Mouse (Mus musculus): ENCODE data around the gene Olfr1313. TPM values are rescaled to one million over a fixed set of nuclear protein-coding genes. Genes with fewer than 3 reads are reported as not detected.
"Not testable (repeated sequence)": the region's sequence is repeated elsewhere in the genome, so short reads cannot be mapped to it uniquely, and the experiment has no call there.

Gene Olfr1313
- polyA plus RNA-seq (2014; fragmentation: Nextera tagmentation; extraction: Ambion mirVana): not detected in 2 replicates

- Histone ChIP-seq H3K36me3 (ENCODE audit: control insufficient read depth, insufficient read depth, low read length) (no peaks in the 10 kb centered on the region), H3K4me3 (ENCODE audit: low read depth, low read length) (no peak within 1 kb of the TSS), H3K4me1 (replicated peaks; ENCODE audit: control insufficient read depth, insufficient read depth, low read length) (no peaks in the 10 kb centered on the region), H3K27me3 (ENCODE audit: control insufficient read depth, insufficient read depth, low read length) (no peaks in the 10 kb centered on the region), H3K9ac (ENCODE audit: low read depth, low read length) (no peak within 1 kb of the TSS), H3K4me2 (replicated peaks; ENCODE audit: low read depth, low read length) (no peak within 1 kb of the TSS), H3K9me3 (ENCODE audit: control insufficient read depth, low read length) (no peaks in the 10 kb centered on the region), H3K27ac (ENCODE audit: low read depth, low read length) (no peak within 1 kb of the TSS)
- DNase-seq (ENCODE audit: low spot score): no peak
- ATAC-seq (ENCODE audit: low FRiP score): no peak
Observed at GRCm38 (mm10) chr2:112077743-112078142, at the start of gene Olfr1313. Gene Olfr1313, minus strand, starts transcription at chr2:112077843.

- 88% methylated on average over 1 of the region's 1 CpGs for WGBS
Observed at GRCm38 (mm10) chr2:112115340-112115739, 37.7 kb upstream of the Olfr1313 start, which contains the start of gene Olfr1315-ps1. Gene Olfr1315-ps1, minus strand, starts transcription at chr2:112115440.

DNA sequence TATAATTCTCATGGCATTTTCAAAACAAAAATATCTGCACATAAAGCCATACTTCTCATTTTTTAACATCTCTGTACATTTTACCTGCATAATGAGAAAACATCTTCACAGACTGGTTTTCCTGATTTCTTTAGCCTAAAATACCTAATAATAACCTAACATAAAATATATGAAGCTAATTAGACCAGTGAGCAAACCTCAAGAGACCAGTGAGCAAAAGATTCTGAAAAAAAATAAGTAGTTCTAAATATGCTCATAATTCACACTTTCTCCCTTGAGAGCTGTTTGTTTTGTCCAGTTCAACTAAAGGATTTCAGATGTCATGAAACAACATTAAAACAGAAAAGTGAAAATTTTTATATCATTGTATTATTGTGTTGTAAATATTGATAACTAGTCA is 19.0 kb upstream of the Olfr1313 start, which contains the start of gene Olfr1314:
Olfr1314 (minus strand) TSS at position 101 of the 400 bp plus-strand sequence.
- H3K4me3 ChIP-seq (ENCODE audit: low read depth, low read length): no peak within 1 kb of the TSS
- no peak within 1 kb of the TSS for H3K9ac ChIP-seq (ENCODE audit: low read depth, low read length)
- no peaks in the 10 kb centered on the region for H3K27me3 ChIP-seq (ENCODE audit: control insufficient read depth, insufficient read depth, low read length)
- no peaks in the 10 kb centered on the region for H3K9me3 ChIP-seq (ENCODE audit: control insufficient read depth, low read length)
- ATAC-seq (ENCODE audit: low FRiP score): no peak
- no peaks in the 10 kb centered on the region for H3K36me3 ChIP-seq (ENCODE audit: control insufficient read depth, insufficient read depth, low read length)
- H3K4me1 ChIP-seq (replicated peaks; ENCODE audit: control insufficient read depth, insufficient read depth, low read length): no peaks in the 10 kb centered on the region
- no peak within 1 kb of the TSS for H3K27ac ChIP-seq (ENCODE audit: low read depth, low read length)
- no peak for DNase-seq (ENCODE audit: low spot score)
- no peak within 1 kb of the TSS for H3K4me2 ChIP-seq (replicated peaks; ENCODE audit: low read depth, low read length)

More at GRCm38 (mm10) chr2:112115340-112115739, 37.7 kb upstream of the Olfr1313 start, which contains the start of gene Olfr1315-ps1:
- Histone ChIP-seq H3K4me1 (replicated peaks; ENCODE audit: control insufficient read depth, insufficient read depth, low read length) (no peaks in the 10 kb centered on the region), H3K36me3 (ENCODE audit: control insufficient read depth, insufficient read depth, low read length) (no peaks in the 10 kb centered on the region), H3K27me3 (ENCODE audit: control insufficient read depth, insufficient read depth, low read length) (no peaks in the 10 kb centered on the region), H3K4me3 (ENCODE audit: low read depth, low read length) (no peak within 1 kb of the TSS), H3K9ac (ENCODE audit: low read depth, low read length) (no peak within 1 kb of the TSS), H3K9me3 (ENCODE audit: control insufficient read depth, low read length) (no peaks in the 10 kb centered on the region), H3K27ac (ENCODE audit: low read depth, low read length) (no peak within 1 kb of the TSS), H3K4me2 (replicated peaks; ENCODE audit: low read depth, low read length) (no peak within 1 kb of the TSS)
- DNase-seq (ENCODE audit: low spot score): no peak
- no peak for ATAC-seq (ENCODE audit: low FRiP score)

- Histone ChIP-seq H3K36me3 (ENCODE audit: control insufficient read depth, insufficient read depth, low read length) (no peaks in the 10 kb centered on the region), H3K9me3 (ENCODE audit: control insufficient read depth, low read length) (no peaks in the 10 kb centered on the region), H3K27me3 (ENCODE audit: control insufficient read depth, insufficient read depth, low read length) (no peaks in the 10 kb centered on the region), H3K9ac (ENCODE audit: low read depth, low read length) (no peak within 1 kb of the TSS), H3K4me1 (replicated peaks; ENCODE audit: control insufficient read depth, insufficient read depth, low read length) (no peaks in the 10 kb centered on the region), H3K4me3 (ENCODE audit: low read depth, low read length) (no peak within 1 kb of the TSS), H3K4me2 (replicated peaks; ENCODE audit: low read depth, low read length) (no peak within 1 kb of the TSS), H3K27ac (ENCODE audit: low read depth, low read length) (no peak within 1 kb of the TSS)
- ATAC-seq (ENCODE audit: low FRiP score) (no peak), DNase-seq (ENCODE audit: low spot score) (no peak)
- 32% methylated on average over 1 of the region's 1 CpGs for WGBS
Observed at GRCm38 (mm10) chr2:112050138-112050537, 27.5 kb downstream of the Olfr1313 start, which contains the start of gene Olfr1312. Gene Olfr1312, minus strand, starts transcription at chr2:112050238.

GRCm38 (mm10) chr2:112026971-112027370 is 50.7 kb downstream of the Olfr1313 start:
- not testable (repeated sequence) for DNase-seq (ENCODE audit: low spot score); H3K4me1 ChIP-seq (replicated peaks; ENCODE audit: control insufficient read depth, insufficient read depth, low read length); H3K4me3 ChIP-seq (ENCODE audit: low read depth, low read length); H3K27me3 ChIP-seq (ENCODE audit: control insufficient read depth, insufficient read depth, low read length); H3K9me3 ChIP-seq (ENCODE audit: control insufficient read depth, low read length); H3K36me3 ChIP-seq (ENCODE audit: control insufficient read depth, insufficient read depth, low read length); H3K27ac ChIP-seq (ENCODE audit: low read depth, low read length); H3K9ac ChIP-seq (ENCODE audit: low read depth, low read length); H3K4me2 ChIP-seq (replicated peaks; ENCODE audit: low read depth, low read length); ATAC-seq (ENCODE audit: low FRiP score)
- WGBS: 45% methylated on average over 6 of the region's 6 CpGs

- WGBS: 92% methylated on average over 2 of the region's 2 CpGs
- Histone ChIP-seq H3K27ac (ENCODE audit: low read depth, low read length) (no peak within 1 kb of the TSS), H3K4me3 (ENCODE audit: low read depth, low read length) (no peak within 1 kb of the TSS), H3K4me2 (replicated peaks; ENCODE audit: low read depth, low read length) (no peak within 1 kb of the TSS), H3K36me3 (ENCODE audit: control insufficient read depth, insufficient read depth, low read length) (no peaks in the 10 kb centered on the region), H3K9me3 (ENCODE audit: control insufficient read depth, low read length) (no peaks in the 10 kb centered on the region), H3K27me3 (ENCODE audit: control insufficient read depth, insufficient read depth, low read length) (no peaks in the 10 kb centered on the region), H3K4me1 (replicated peaks; ENCODE audit: control insufficient read depth, insufficient read depth, low read length) (no peaks in the 10 kb centered on the region), H3K9ac (ENCODE audit: low read depth, low read length) (no peak within 1 kb of the TSS)
- ATAC-seq (ENCODE audit: low FRiP score): no peak
- DNase-seq (ENCODE audit: low spot score): no peak
Observed at GRCm38 (mm10) chr2:112024312-112024711, 53.3 kb downstream of the Olfr1313 start, which contains the start of gene Olfr1311. Gene Olfr1311, minus strand, starts transcription at chr2:112024412.

Other genes with a start within 250 kb of the Olfr1313 start
- not detected in 2 replicates for gene Olfr1305, start 200.7 kb downstream of the Olfr1313 start, polyA plus RNA-seq (2014; fragmentation: Nextera tagmentation; extraction: Ambion mirVana)
- not detected in 2 replicates for gene Olfr1306, start 161.6 kb downstream of the Olfr1313 start, polyA plus RNA-seq (2014; fragmentation: Nextera tagmentation; extraction: Ambion mirVana)
- gene Olfr1307, start 128.4 kb downstream of the Olfr1313 start, polyA plus RNA-seq (2014; fragmentation: Nextera tagmentation; extraction: Ambion mirVana): not detected in 2 replicates
- gene Olfr1308, start 112.9 kb downstream of the Olfr1313 start, polyA plus RNA-seq (2014; fragmentation: Nextera tagmentation; extraction: Ambion mirVana): not detected in 2 replicates
- gene Olfr1309, start 87.6 kb downstream of the Olfr1313 start, polyA plus RNA-seq (2014; fragmentation: Nextera tagmentation; extraction: Ambion mirVana): not detected in 2 replicates
- not detected in 2 replicates for gene Olfr1310, start 65.1 kb downstream of the Olfr1313 start, polyA plus RNA-seq (2014; fragmentation: Nextera tagmentation; extraction: Ambion mirVana)
- not detected in 2 replicates for gene Olfr1311, start 53.4 kb downstream of the Olfr1313 start, polyA plus RNA-seq (2014; fragmentation: Nextera tagmentation; extraction: Ambion mirVana)
- gene Olfr1312, start 27.6 kb downstream of the Olfr1313 start, polyA plus RNA-seq (2014; fragmentation: Nextera tagmentation; extraction: Ambion mirVana): not detected in 2 replicates
- not detected in 2 replicates for gene Olfr1314, start 18.9 kb upstream of the Olfr1313 start, polyA plus RNA-seq (2014; fragmentation: Nextera tagmentation; extraction: Ambion mirVana)
- not detected in 2 replicates for gene Olfr1315-ps1, start 37.6 kb upstream of the Olfr1313 start, polyA plus RNA-seq (2014; fragmentation: Nextera tagmentation; extraction: Ambion mirVana)
- not detected in 2 replicates for gene Olfr1316, start 57.1 kb upstream of the Olfr1313 start, polyA plus RNA-seq (2014; fragmentation: Nextera tagmentation; extraction: Ambion mirVana)
- not detected in 2 replicates for gene Olfr1317, start 62.5 kb upstream of the Olfr1313 start, polyA plus RNA-seq (2014; fragmentation: Nextera tagmentation; extraction: Ambion mirVana)
- gene Olfr1318, start 76.4 kb upstream of the Olfr1313 start, polyA plus RNA-seq (2014; fragmentation: Nextera tagmentation; extraction: Ambion mirVana): not detected in 2 replicates
- gene Lpcat4, start 161.6 kb upstream of the Olfr1313 start, polyA plus RNA-seq (2014; fragmentation: Nextera tagmentation; extraction: Ambion mirVana): 9.7 and 10.1 TPM in 2 replicates
- gene Nutm1, start 181.4 kb upstream of the Olfr1313 start, polyA plus RNA-seq (2014; fragmentation: Nextera tagmentation; extraction: Ambion mirVana): 0.05 and 0.07 TPM in 2 replicates
- gene Nop10, start 184.1 kb upstream of the Olfr1313 start, polyA plus RNA-seq (2014; fragmentation: Nextera tagmentation; extraction: Ambion mirVana): 148 and 163 TPM in 2 replicates
- gene Slc12a6, start 188.0 kb upstream of the Olfr1313 start, polyA plus RNA-seq (2014; fragmentation: Nextera tagmentation; extraction: Ambion mirVana): 13.7 and 14.2 TPM in 2 replicates
- not detected in 2 replicates for gene Gm21985, start 188.5 kb upstream of the Olfr1313 start, polyA plus RNA-seq (2014; fragmentation: Nextera tagmentation; extraction: Ambion mirVana)

Measured in hindbrain, embryonic 11.5 days (tissue).